Mouse (Mus musculus) heart, embryonic 16.5 days (tissue): ENCODE measurements around the gene Nlk. TPM values are rescaled to one million over a fixed set of nuclear protein-coding genes. Genes with fewer than 3 reads are reported as not detected.
"Not testable (repeated sequence)": the region's sequence is repeated elsewhere in the genome, so short reads cannot be mapped to it uniquely, and the experiment has no call there.

Experiments used
- ATAC-seq: fragments of 200-750 bp; cut with Nextera tagmentation; replicated peaks from 2 replicates; pipeline ENCODE4 v1.8.0; 2017; ENCODE audit warnings: moderate number of reproducible peaks; ENCODE audit not compliant: insufficient read depth, low FRiP score; ENCODE audit errors: extremely low read depth
- H3K27ac ChIP-seq: fragments of 300-500 bp; sonication (generic); 2 replicates; pipeline ENCODE4 v1.5.1; 2014; ENCODE audit warnings: mild to moderate bottlenecking, low read length, control low read depth, moderate library complexity
- H3K27me3 ChIP-seq: fragments of 300-500 bp; sonication (generic); 2 replicates; pipeline ENCODE4 v1.6.1; 2014; ENCODE audit warnings: low read length, mixed read lengths; ENCODE audit not compliant: control insufficient read depth, insufficient read depth
- H3K36me3 ChIP-seq: fragments of 300-500 bp; sonication (generic); 2 replicates; pipeline ENCODE4 v1.6.1; 2014; ENCODE audit not compliant: control insufficient read depth, insufficient read depth
- H3K4me1 ChIP-seq: fragments of 300-500 bp; sonication (generic); 2 replicates; pipeline ENCODE4 v1.6.1; 2014; ENCODE audit warnings: low read length, mixed read lengths; ENCODE audit not compliant: control insufficient read depth, insufficient read depth
- H3K4me2 ChIP-seq: fragments of 300-500 bp; sonication (generic); 2 replicates; pipeline ENCODE4 v1.6.1; 2014; ENCODE audit warnings: low read depth, mild to moderate bottlenecking, control low read depth, low read length
- H3K4me3 ChIP-seq: fragments of 300-500 bp; sonication (generic); 2 replicates; pipeline ENCODE4 v1.5.1; 2014; ENCODE audit warnings: mild to moderate bottlenecking, control low read depth, low read length
- H3K9ac ChIP-seq: fragments of 300-500 bp; sonication (generic); 2 replicates; pipeline ENCODE4 v1.6.1; 2014; ENCODE audit warnings: low read length, control low read depth
- H3K9me3 ChIP-seq: fragments of 300-500 bp; sonication (generic); replicated peaks from 2 replicates; pipeline ENCODE4 v1.6.1; 2016; ENCODE audit warnings: low read length; ENCODE audit not compliant: control insufficient read depth
- WGBS: fragments of 180-500 bp; shearing (Covaris S2); extraction: QIAGEN DNeasy Blood & Tissue Kit; methylation state at CpG from one replicate; pipeline ENCODE4 v1.1.7; 2014; 5-methylcytosine and 5-hydroxymethylcytosine counted together
- polyA plus RNA-seq: library from polyadenylated mRNA; unstranded; fragments of >200 nt; fragmentation: Nextera tagmentation; extraction: Ambion mirVana; gene quantifications from 2 replicates; pipeline ENCODE4 v1.2.1, GENCODE M21; 2015

Gene Nlk
- polyA plus RNA-seq, 1 experiment from 2014 or later = 10.8 TPM

GRCm38 (mm10) chr11:78663916-78664315 lies 33.3 kb downstream of the Nlk start:
- no peaks in the 10 kb centered on the region for H3K36me3 ChIP-seq
- ATAC-seq = no peak
- 27% methylated on average over 4 of the region's 4 CpGs for WGBS
- peaks cover 3% of the 10 kb centered on the region; the same call in 1 of the 2 replicates for H3K4me1 ChIP-seq
- no peak overlapping the region for H3K4me3 ChIP-seq
- no peaks in the 10 kb centered on the region for H3K27me3 ChIP-seq
- no peaks in the 10 kb centered on the region for H3K9me3 ChIP-seq
- no peak overlapping the region for H3K4me2 ChIP-seq
- H3K27ac ChIP-seq = 0 out of 2 replicates have a peak overlapping the region, but pooled peaks have one; percentile 4
- H3K9ac ChIP-seq = no peak overlapping the region

GRCm38 (mm10) chr11:78649143-78649542 lies 48.0 kb downstream of the Nlk start:
- no peak for ATAC-seq
- no peaks in the 10 kb centered on the region for H3K27me3 ChIP-seq
- H3K36me3 ChIP-seq = no peaks in the 10 kb centered on the region
- H3K4me2 ChIP-seq = no peak overlapping the region
- no peaks in the 10 kb centered on the region for H3K4me1 ChIP-seq
- H3K27ac ChIP-seq = no peak overlapping the region
- WGBS = 79% methylated on average over 2 of the region's 2 CpGs
- H3K4me3 ChIP-seq = no peak overlapping the region
- H3K9me3 ChIP-seq = no peaks in the 10 kb centered on the region
- no peak overlapping the region for H3K9ac ChIP-seq

- not testable (repeated sequence) for H3K9me3 ChIP-seq, ATAC-seq, H3K27me3 ChIP-seq, H3K4me2 ChIP-seq, H3K36me3 ChIP-seq, H3K9ac ChIP-seq, H3K4me3 ChIP-seq, H3K27ac ChIP-seq, H3K4me1 ChIP-seq
- WGBS = 96% methylated on average over 1 of the region's 1 CpGs
Observed at GRCm38 (mm10) chr11:78648405-78648804, 48.8 kb downstream of the Nlk start.

GRCm38 (mm10) chr11:78643746-78644145 lies 53.4 kb downstream of the Nlk start:
- Histone ChIP-seq H3K36me3 (no peaks in the 10 kb centered on the region), H3K4me1 (peaks cover 5% of the 10 kb centered on the region), H3K9me3 (no peaks in the 10 kb centered on the region), H3K27ac (peak overlapping the region; percentile 35; the same call in 1 of the 2 replicates), H3K4me2 (peak overlapping the region; percentile 12; the same call in 1 of the 2 replicates), H3K4me3 (no peak overlapping the region), H3K9ac (no peak overlapping the region), H3K27me3 (no peaks in the 10 kb centered on the region)
- no peak for ATAC-seq
- 55% methylated on average over 7 of the region's 7 CpGs for WGBS

- Histone ChIP-seq H3K9ac (no peak overlapping the region), H3K9me3 (peaks cover 2% of the 10 kb centered on the region), H3K36me3 (peaks cover 2% of the 10 kb centered on the region), H3K4me3 (no peak overlapping the region), H3K27ac (no peak overlapping the region), H3K4me1 (peaks cover 5% of the 10 kb centered on the region), H3K4me2 (no peak overlapping the region), H3K27me3 (no peaks in the 10 kb centered on the region)
- 63% methylated on average over 3 of the region's 3 CpGs for WGBS
- no peak for ATAC-seq
Observed at GRCm38 (mm10) chr11:78642151-78642550, 55.0 kb downstream of the Nlk start.

GRCm38 (mm10) chr11:78641088-78641487 lies 56.1 kb downstream of the Nlk start:
- no peaks in the 10 kb centered on the region for H3K27me3 ChIP-seq
- no peak overlapping the region for H3K27ac ChIP-seq
- WGBS = 93% methylated on average over 3 of the region's 3 CpGs
- no peak overlapping the region for H3K9ac ChIP-seq
- H3K9me3 ChIP-seq = peaks cover 6% of the 10 kb centered on the region
- no peak for ATAC-seq
- peaks cover 8% of the 10 kb centered on the region for H3K36me3 ChIP-seq
- no peak overlapping the region for H3K4me3 ChIP-seq
- peaks cover 5% of the 10 kb centered on the region for H3K4me1 ChIP-seq
- no peak overlapping the region for H3K4me2 ChIP-seq

- no peak overlapping the region for H3K4me2 ChIP-seq
- H3K27me3 ChIP-seq = no peaks in the 10 kb centered on the region
- H3K4me1 ChIP-seq = peaks cover 2% of the 10 kb centered on the region
- peaks cover 8% of the 10 kb centered on the region for H3K36me3 ChIP-seq
- 90% methylated on average over 2 of the region's 2 CpGs for WGBS
- no peak for ATAC-seq
- no peak overlapping the region for H3K9ac ChIP-seq
- H3K27ac ChIP-seq = no peak overlapping the region
- H3K4me3 ChIP-seq = no peak overlapping the region
- peaks cover 6% of the 10 kb centered on the region for H3K9me3 ChIP-seq
Observed at GRCm38 (mm10) chr11:78632782-78633181, 64.4 kb downstream of the Nlk start.

- H3K4me3 ChIP-seq = no peak overlapping the region
- ATAC-seq = no peak
- peaks cover 3% of the 10 kb centered on the region for H3K4me1 ChIP-seq
- no peaks in the 10 kb centered on the region for H3K27me3 ChIP-seq
- H3K36me3 ChIP-seq = peaks cover 2% of the 10 kb centered on the region; the same call in 1 of the 2 replicates
- H3K9ac ChIP-seq = no peak overlapping the region
- no peak overlapping the region for H3K27ac ChIP-seq
- H3K9me3 ChIP-seq = no peaks in the 10 kb centered on the region
- 66% methylated on average over 3 of the region's 3 CpGs for WGBS
- H3K4me2 ChIP-seq = no peak overlapping the region
Observed at GRCm38 (mm10) chr11:78628871-78629270, 68.3 kb downstream of the Nlk start.

- Histone ChIP-seq H3K4me1 (peaks cover 3% of the 10 kb centered on the region), H3K36me3 (peaks cover 5% of the 10 kb centered on the region; the same call in 1 of the 2 replicates), H3K9me3 (no peaks in the 10 kb centered on the region), H3K27me3 (no peaks in the 10 kb centered on the region), H3K4me2 (no peak overlapping the region), H3K9ac (no peak overlapping the region), H3K4me3 (no peak overlapping the region), H3K27ac (no peak overlapping the region)
- ATAC-seq = no peak
- WGBS = 28% methylated on average over 3 of the region's 3 CpGs
Observed at GRCm38 (mm10) chr11:78624377-78624776, 72.8 kb downstream of the Nlk start.
